Mouse (Mus musculus): ENCODE measurements around the gene Kncn. TPM values are rescaled to one million over a fixed set of nuclear protein-coding genes. Genes with fewer than 3 reads are reported as not detected.

Gene Kncn
- polyA plus RNA-seq, 1 experiment from 2014 or later, result not detected

GRCm38 (mm10) chr4:115911586-115911985 lies 27.4 kb downstream of the Kncn start:
- Histone ChIP-seq H3K4me1 (peaks cover 10% of the 10 kb centered on the region; the same call in 1 of the 2 replicates), H3K9me3 (no peaks in the 10 kb centered on the region; the same call in 1 of the 2 replicates), H3K9ac (no peak overlapping the region), H3K27me3 (replicated peaks) (peaks cover 14% of the 10 kb centered on the region), H3K4me3 (no peak overlapping the region), H3K36me3 (replicated peaks) (no peaks in the 10 kb centered on the region), H3K4me2 (no peak overlapping the region), H3K27ac (no peak overlapping the region)
- ATAC-seq (replicated peaks), result no peak
- 7% methylated on average over 4 of the region's 4 CpGs for WGBS

- 72% methylated on average over 16 of the region's 16 CpGs for WGBS
- H3K4me2 ChIP-seq, result no peak overlapping the region
- no peak overlapping the region for H3K4me3 ChIP-seq
- H3K9me3 ChIP-seq, result no peaks in the 10 kb centered on the region
- ATAC-seq (replicated peaks), result no peak
- H3K27me3 ChIP-seq (replicated peaks), result peaks cover 8% of the 10 kb centered on the region
- H3K9ac ChIP-seq, result no peak overlapping the region
- no peaks in the 10 kb centered on the region for H3K4me1 ChIP-seq
- H3K27ac ChIP-seq, result no peak overlapping the region
- no peaks in the 10 kb centered on the region for H3K36me3 ChIP-seq (replicated peaks)
Observed at GRCm38 (mm10) chr4:115919911-115920310, 35.7 kb downstream of the Kncn start.

- no peak overlapping the region for H3K9ac ChIP-seq
- no peak overlapping the region for H3K4me2 ChIP-seq
- no peaks in the 10 kb centered on the region for H3K36me3 ChIP-seq (replicated peaks)
- H3K27ac ChIP-seq, result no peak overlapping the region
- no peak overlapping the region for H3K4me3 ChIP-seq
- no peaks in the 10 kb centered on the region for H3K9me3 ChIP-seq
- no peak for ATAC-seq (replicated peaks)
- peaks cover 9% of the 10 kb centered on the region for H3K27me3 ChIP-seq (replicated peaks)
- H3K4me1 ChIP-seq, result no peaks in the 10 kb centered on the region
- WGBS, result 94% methylated on average over 5 of the region's 5 CpGs
Observed at GRCm38 (mm10) chr4:115922688-115923087, 38.5 kb downstream of the Kncn start.

DNA sequence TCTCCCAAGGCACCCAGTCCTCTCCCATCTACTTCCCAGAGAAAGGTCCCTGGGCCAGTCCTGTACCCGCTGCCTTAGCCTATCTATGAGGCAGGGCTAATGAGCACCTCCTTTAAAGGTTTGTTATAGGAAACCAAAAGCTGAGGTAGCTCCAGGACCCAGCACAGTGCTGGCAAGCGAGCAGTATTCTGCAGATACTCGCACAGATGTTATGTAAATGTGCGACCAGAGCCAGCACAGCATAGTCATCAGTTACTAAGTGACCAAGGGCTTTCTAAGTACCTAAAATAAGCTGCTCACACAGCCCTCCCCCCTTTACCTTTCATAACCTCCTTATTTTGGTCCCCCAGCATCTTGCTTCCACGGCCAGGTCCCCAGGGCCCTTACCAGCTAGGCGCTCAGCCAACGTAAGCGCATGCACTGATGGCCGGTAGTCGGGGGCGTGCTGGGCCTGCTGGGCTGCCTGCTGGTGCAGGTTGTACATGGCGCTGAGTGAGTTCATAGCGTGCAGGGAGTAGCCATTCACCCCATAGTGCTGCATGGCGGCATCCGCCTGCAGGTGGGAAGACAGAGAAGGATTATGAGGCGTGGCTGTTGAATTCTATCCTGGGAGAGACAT lies 39.2 kb downstream of the Kncn start:
- Histone ChIP-seq H3K9me3 (no peaks in the 10 kb centered on the region), H3K4me1 (no peaks in the 10 kb centered on the region), H3K27ac (no peak overlapping the region), H3K36me3 (replicated peaks) (no peaks in the 10 kb centered on the region), H3K27me3 (replicated peaks) (peaks cover 3% of the 10 kb centered on the region; the same call in 1 of the 2 replicates), H3K4me2 (no peak overlapping the region), H3K4me3 (no peak overlapping the region), H3K9ac (no peak overlapping the region)
- ATAC-seq (replicated peaks), result no peak; the same call in 1 of the 2 replicates
- WGBS, result 81% methylated on average over 16 of the region's 16 CpGs

DNA sequence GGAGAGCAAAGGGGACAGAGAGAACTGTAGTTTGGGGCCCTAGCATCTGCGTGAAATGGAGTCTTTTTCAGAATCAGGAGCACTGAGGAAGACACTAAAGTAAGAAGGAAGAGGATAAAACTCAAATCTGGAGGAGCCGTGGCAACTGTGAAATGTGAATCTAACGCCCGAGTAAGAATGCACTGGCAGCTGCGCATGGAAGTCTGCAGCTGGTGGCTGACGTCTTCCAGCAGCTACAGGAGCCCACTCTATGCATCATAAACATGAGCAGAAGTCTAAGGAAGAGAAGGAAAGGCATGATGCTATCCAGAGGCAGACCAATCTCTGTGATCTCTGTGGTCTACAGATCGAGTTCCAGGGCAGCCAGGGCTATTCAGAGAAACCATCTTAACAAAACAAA lies 43.4 kb downstream of the Kncn start:
- no peaks in the 10 kb centered on the region for H3K9me3 ChIP-seq
- H3K4me1 ChIP-seq, result peaks cover 3% of the 10 kb centered on the region; the same call in 1 of the 2 replicates
- H3K27me3 ChIP-seq (replicated peaks), result peaks cover 27% of the 10 kb centered on the region
- H3K4me2 ChIP-seq, result no peak overlapping the region
- no peak overlapping the region for H3K4me3 ChIP-seq
- H3K27ac ChIP-seq, result no peak overlapping the region
- H3K9ac ChIP-seq, result no peak overlapping the region
- no peak for ATAC-seq (replicated peaks)
- H3K36me3 ChIP-seq (replicated peaks), result no peaks in the 10 kb centered on the region
- WGBS, result 70% methylated on average over 7 of the region's 7 CpGs

DNA sequence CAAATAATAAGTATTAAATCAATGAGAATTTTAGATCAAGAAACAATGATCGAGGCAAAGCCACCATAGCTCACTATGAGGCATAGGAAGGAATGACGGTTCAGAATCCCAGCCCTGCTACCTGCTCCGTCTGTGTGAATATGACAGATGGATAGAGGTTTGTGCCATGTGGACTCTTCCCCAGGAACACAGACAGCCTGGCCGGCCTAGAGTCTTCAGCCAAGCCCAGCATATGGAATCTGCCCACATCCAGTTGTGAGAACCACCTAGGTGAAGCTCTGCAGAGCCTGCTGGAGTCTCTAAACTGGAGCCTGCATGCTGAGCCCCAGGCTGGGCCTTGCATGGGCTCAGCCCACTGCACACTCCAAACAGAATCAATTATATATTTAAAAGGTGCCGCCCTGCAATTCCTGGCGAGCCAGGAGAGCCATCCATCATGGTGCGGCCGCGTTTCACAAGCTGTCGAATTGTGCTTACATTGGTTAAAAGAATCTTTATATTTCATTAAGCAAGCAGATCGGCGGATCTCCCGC lies 47.4 kb downstream of the Kncn start:
- no peaks in the 10 kb centered on the region for H3K36me3 ChIP-seq (replicated peaks)
- no peak overlapping the region for H3K27ac ChIP-seq
- ATAC-seq (replicated peaks), result no peak
- H3K4me2 ChIP-seq, result no peak overlapping the region; the same call in 1 of the 2 replicates
- no peak overlapping the region for H3K4me3 ChIP-seq
- no peaks in the 10 kb centered on the region for H3K9me3 ChIP-seq
- peaks cover 63% of the 10 kb centered on the region for H3K27me3 ChIP-seq (replicated peaks)
- H3K4me1 ChIP-seq, result peaks cover 13% of the 10 kb centered on the region
- no peak overlapping the region for H3K9ac ChIP-seq
- WGBS, result 64% methylated on average over 13 of the region's 13 CpGs

GRCm38 (mm10) chr4:115935835-115936581 lies 51.8 kb downstream of the Kncn start:
- Histone ChIP-seq H3K4me3 (peak overlapping the region; percentile 24), H3K4me2 (peak overlapping the region; percentile 39), H3K4me1 (peaks cover 34% of the 10 kb centered on the region), H3K9ac (no peak overlapping the region), H3K9me3 (no peaks in the 10 kb centered on the region), H3K27me3 (replicated peaks) (peaks cover 85% of the 10 kb centered on the region), H3K27ac (no peak overlapping the region), H3K36me3 (replicated peaks) (no peaks in the 10 kb centered on the region)
- WGBS, result 6% methylated on average over 36 of the region's 36 CpGs
- no peak for ATAC-seq (replicated peaks)

GRCm38 (mm10) chr4:115936646-115937045 lies 52.4 kb downstream of the Kncn start:
- H3K36me3 ChIP-seq (replicated peaks), result no peaks in the 10 kb centered on the region
- H3K4me2 ChIP-seq, result peak overlapping the region; percentile 39
- no peaks in the 10 kb centered on the region for H3K9me3 ChIP-seq
- no peak overlapping the region for H3K27ac ChIP-seq
- WGBS, result 1% methylated on average over 20 of the region's 20 CpGs
- H3K4me1 ChIP-seq, result peaks cover 33% of the 10 kb centered on the region
- H3K9ac ChIP-seq, result 0 out of 2 replicates have a peak overlapping the region, but pooled peaks have one; percentile 8
- no peak for ATAC-seq (replicated peaks)
- H3K4me3 ChIP-seq, result peak overlapping the region; percentile 24
- peaks cover 82% of the 10 kb centered on the region for H3K27me3 ChIP-seq (replicated peaks)

- WGBS, result 8% methylated on average over 19 of the region's 19 CpGs
- H3K36me3 ChIP-seq (replicated peaks), result no peaks in the 10 kb centered on the region
- peaks cover 82% of the 10 kb centered on the region for H3K27me3 ChIP-seq (replicated peaks)
- no peaks in the 10 kb centered on the region for H3K9me3 ChIP-seq
- H3K27ac ChIP-seq, result no peak overlapping the region
- H3K4me2 ChIP-seq, result peak overlapping the region; percentile 39
- no peak overlapping the region for H3K9ac ChIP-seq
- H3K4me3 ChIP-seq, result peak overlapping the region; percentile 24
- peaks cover 31% of the 10 kb centered on the region for H3K4me1 ChIP-seq
- ATAC-seq (replicated peaks), result no peak
Observed at GRCm38 (mm10) chr4:115937061-115937976, 53.1 kb downstream of the Kncn start.

DNA sequence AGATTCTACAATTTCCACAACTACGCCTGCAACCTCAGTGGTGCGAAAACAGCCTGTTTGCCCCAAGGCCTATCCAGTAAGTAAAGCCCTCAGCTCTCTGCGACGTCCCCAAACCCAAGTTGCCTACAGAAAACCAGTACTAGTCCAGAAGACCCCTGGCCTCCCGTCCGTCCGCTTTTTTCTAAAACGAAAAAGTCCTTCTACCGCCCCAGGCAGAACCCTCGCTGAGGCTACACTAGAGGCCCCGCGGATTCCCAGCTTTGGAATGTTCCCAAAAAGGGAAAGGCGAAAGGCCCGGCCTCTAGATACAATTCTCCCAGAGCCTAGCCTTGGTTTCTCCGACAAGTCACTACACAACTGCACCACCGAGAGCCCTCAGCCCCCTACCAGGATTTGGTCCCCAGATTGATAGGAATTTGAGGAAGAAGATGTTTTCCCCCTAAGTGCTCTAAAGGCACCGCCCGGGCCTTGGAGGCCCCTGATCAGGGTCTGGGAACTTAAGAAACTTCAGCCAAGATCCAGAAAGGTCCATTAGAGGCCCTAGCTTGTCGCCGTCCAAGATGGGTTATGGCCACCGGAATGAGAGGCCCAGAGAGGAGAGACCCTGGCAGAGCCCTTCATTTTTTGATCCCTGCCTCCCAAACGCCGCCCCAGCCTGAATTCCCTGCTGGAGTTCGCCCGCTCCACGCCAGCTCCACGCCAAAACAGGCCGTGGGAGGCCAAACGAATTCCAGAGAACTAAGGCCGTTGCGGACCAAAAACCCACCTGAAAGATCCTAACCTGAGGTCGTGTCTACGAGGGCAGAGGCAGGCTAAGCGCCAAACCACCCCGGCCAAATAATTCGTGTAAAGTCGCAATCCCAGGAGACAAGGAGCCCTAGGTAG lies 54.3 kb downstream of the Kncn start:
- Histone ChIP-seq H3K36me3 (replicated peaks) (no peaks in the 10 kb centered on the region), H3K9me3 (no peaks in the 10 kb centered on the region), H3K9ac (no peak overlapping the region), H3K27ac (no peak overlapping the region), H3K27me3 (replicated peaks) (peaks cover 82% of the 10 kb centered on the region), H3K4me1 (peaks cover 32% of the 10 kb centered on the region), H3K4me3 (peak overlapping the region; percentile 28), H3K4me2 (peak overlapping the region; percentile 45)
- WGBS, result 2% methylated on average over 37 of the region's 37 CpGs
- no peak for ATAC-seq (replicated peaks)

All from midbrain, embryonic 15.5 days (tissue).